Comparison of ENCODE assay signal across 25 mouse cellular contexts in genomic region chr10:66951935-66952334, GRCm38 (mm10).
DNase-seq lines count a peak whose midpoint lies in the region; ATAC-seq and TF ChIP-seq lines count a peak whose summit lies in the region.
"Had no signal": no experiment of that assay in that cellular context is flagged by ENCODE, and none has a peak within 500 bp of the region (broad histone marks: within the 10 kb centered on the region; RNA-seq: fewer than 3 reads in every experiment).

No protein-coding gene starts in this region.

- H3K9me3 ChIP-seq in CH12.LX (replicated peaks; ENCODE audit: low read length) = no peaks in the 10 kb centered on the region
- no peaks in the 10 kb centered on the region for H3K9me3 ChIP-seq in intestine, embryonic 16.5 days (ENCODE audit: control insufficient read depth, low read length)
- H3K9me3 ChIP-seq: embryonic facial prominence, embryonic 12.5 days; embryonic facial prominence, embryonic 15.5 days; forebrain, embryonic 10.5 days; forebrain, embryonic 12.5 days had no signal

- no peak for TF ChIP-seq RAD21 in CH12.LX (IDR thresholded peaks at IDR 0.05; ENCODE audit: low read depth, low read length)

- H3K27ac ChIP-seq in CH12.LX (ENCODE audit: insufficient read depth, low read depth) = peak overlapping the region; percentile 98
- H3K27ac ChIP-seq in intestine, embryonic 16.5 days (ENCODE audit: low read length) = no peak overlapping the region
- H3K27ac ChIP-seq: embryonic facial prominence, embryonic 12.5 days; embryonic facial prominence, embryonic 15.5 days; forebrain, embryonic 10.5 days; forebrain, embryonic 12.5 days had no signal

- peak overlapping the region; percentile 53 for H3K4me2 ChIP-seq in CH12.LX (ENCODE audit: insufficient read depth, low read depth, poor library complexity, severe bottlenecking)
- no peak overlapping the region for H3K4me2 ChIP-seq in intestine, embryonic 16.5 days (ENCODE audit: low read depth, low read length)
- H3K4me2 ChIP-seq: embryonic facial prominence, embryonic 12.5 days; embryonic facial prominence, embryonic 15.5 days; forebrain, embryonic 12.5 days had no signal

- in situ Hi-C loops in CH12.LX (cut with MboI; ENCODE audit: low pct_ligation_motif_present, low pct_unique_long_range_greater_than_20kb, low sequenced_read_pairs) = no loop called here

- H3K4me3 ChIP-seq in CH12.LX (replicated peaks in 1 of 3; ENCODE audit: low read depth in 2 of 3, low read length in 2 of 3, poor library complexity in 1 of 3) = no peak overlapping the region
- H3K4me3 ChIP-seq in intestine, embryonic 16.5 days (ENCODE audit: low read length) = no peak overlapping the region
- H3K4me3 ChIP-seq: embryonic facial prominence, embryonic 12.5 days; embryonic facial prominence, embryonic 15.5 days; erythroblast, embryonic 14.5 days; forebrain, embryonic 10.5 days; forebrain, embryonic 12.5 days had no signal

- H3K27me3 ChIP-seq in CH12.LX (replicated peaks) = no peaks in the 10 kb centered on the region
- H3K27me3 ChIP-seq in intestine, embryonic 16.5 days (replicated peaks; ENCODE audit: control insufficient read depth, insufficient read depth, low read length) = no peaks in the 10 kb centered on the region
- H3K27me3 ChIP-seq: embryonic facial prominence, embryonic 12.5 days; embryonic facial prominence, embryonic 15.5 days; forebrain, embryonic 12.5 days had no signal

- no peak for TF ChIP-seq CTCF in CH12.LX (conservative IDR thresholded peaks at IDR 0.05 in 1 of 2, IDR thresholded peaks at IDR 0.05 in 1 of 2; ENCODE audit: low read depth in 2 of 2, low read length in 2 of 2)

- peak; percentile 71 for DNase-seq in heart, adult 11 months
- no peak for DNase-seq in heart, postnatal 25 days (ENCODE audit: low spot score)
- DNase-seq in CD4-positive helper T cell, adult 2 months (ENCODE audit: low read depth, low spot score) = peak; percentile 22
- DNase-seq in CH12.LX (ENCODE audit: extremely low read depth) = no peak
- DNase-seq in kidney, postnatal 10 days = no peak
- DNase-seq in left cerebral cortex, postnatal 36 days (ENCODE audit: low spot score in 2 of 2) = no peak
- DNase-seq: adrenal gland, adult 2 months; adrenal gland, postnatal 10 days; adrenal gland, postnatal 25 days; cerebellum, adult 11 months; cerebellum, adult 18-20 months; cerebellum, adult 8-10 months; cerebellum, adult 9-11 months; cerebellum, postnatal 14 days; cerebellum, postnatal 36 days; embryo, embryonic 11 days had no signal

- dilution Hi-C loops in CH12.LX (cut with MboI; ENCODE audit: extremely low pct_ligation_motif_present, extremely low pct_unique_long_range_greater_than_20kb, low sequenced_read_pairs) = no loop called here

- WGBS in intestine, embryonic 16.5 days = 62% methylated on average over 9 of the region's 9 CpGs

- peak; percentile 62; the same call in 1 of the 2 replicates for ATAC-seq in intestine, embryonic 16.5 days
- ATAC-seq: CD4-positive, CD25-positive, alpha-beta regulatory T cell, adult 4 months; forebrain, embryonic 14.5 days; forebrain, embryonic 16.5 days had no signal

- H3K36me3 ChIP-seq in CH12.LX (replicated peaks in 1 of 2; ENCODE audit: control insufficient read depth in 1 of 2, insufficient read depth in 1 of 2, low read length in 1 of 2) = no peaks in the 10 kb centered on the region
- no peaks in the 10 kb centered on the region for H3K36me3 ChIP-seq in intestine, embryonic 16.5 days (ENCODE audit: control insufficient read depth, insufficient read depth, low read length)
- H3K36me3 ChIP-seq: embryonic facial prominence, embryonic 12.5 days; embryonic facial prominence, embryonic 15.5 days; forebrain, embryonic 10.5 days; forebrain, embryonic 12.5 days had no signal

- no peak; the same call in none of the 2 replicates for TF ChIP-seq POLR2A in CH12.LX (IDR thresholded peaks at IDR 0.05; ENCODE audit: low read depth, low read length)

- H3K79me2 ChIP-seq in CH12.LX (replicated peaks; ENCODE audit: control insufficient read depth, extremely low read depth, insufficient read depth, poor library complexity, severe bottlenecking) = no peaks in the 10 kb centered on the region

- intact Hi-C loops in heart, postnatal 25 days (cut with DNase I) = no loop called here
- intact Hi-C loops in left cerebral cortex, postnatal 36 days (cut with DNase I) = no loop called here

- no peak for TF ChIP-seq EP300 in CH12.LX (IDR thresholded peaks at IDR 0.05; ENCODE audit: low read length)

- peak overlapping the region; percentile 41; the same call in 1 of the 2 replicates for H3K9ac ChIP-seq in CH12.LX (ENCODE audit: insufficient read depth, low read depth)
- no peak overlapping the region for H3K9ac ChIP-seq in intestine, embryonic 16.5 days (ENCODE audit: low read depth, low read length)
- H3K9ac ChIP-seq: embryonic facial prominence, embryonic 12.5 days; embryonic facial prominence, embryonic 15.5 days; forebrain, embryonic 12.5 days had no signal

- H3K4me1 ChIP-seq in CH12.LX (ENCODE audit: control insufficient read depth in 1 of 2, insufficient read depth in 2 of 2) = peaks cover 20 to 63% of the 10 kb centered on the region in 2 experiments
- H3K4me1 ChIP-seq in intestine, embryonic 16.5 days (ENCODE audit: control insufficient read depth, insufficient read depth, low read length) = no peaks in the 10 kb centered on the region
- H3K4me1 ChIP-seq: embryonic facial prominence, embryonic 12.5 days; forebrain, embryonic 12.5 days had no signal

TF ChIP-seq in CH12.LX, 34 proteins besides CTCF, POLR2A, EP300 and RAD21:
- peak; percentile 8; the same call in 1 of the 2 replicates for TF ChIP-seq IRF4 (IDR thresholded peaks at IDR 0.05; ENCODE audit: low read depth, low read length)
- TF ChIP-seq NRF1 (IDR thresholded peaks at IDR 0.05; ENCODE audit: low read depth, low read length) = no peak

Comparison
In these comparisons a context has a peak if more than half of its experiments do, and no peak if none do; other contexts are left out.
1. DNase-seq: peak in heart, adult 11 months (single experiment) and CD4-positive helper T cell, adult 2 months (single experiment); none in heart, postnatal 25 days (single experiment), CH12.LX (single experiment), kidney, postnatal 10 days (single experiment) and left cerebral cortex, postnatal 36 days (0 of 2).